Mouse (Mus musculus) spleen, adult 2 months (tissue): ENCODE results near the gene Ap2a2.

Experiments
- CTCF ChIP-seq: fragments of 200-500 bp; IDR thresholded peaks from 2 replicates; pipeline ENCODE4 v1.5.1; 2011; ENCODE audit warnings: mild to moderate bottlenecking, inconsistent platforms; ENCODE audit not compliant: insufficient read depth, insufficient read length, insufficient replicate concordance; ENCODE audit errors: extremely low read depth
- POLR2A ChIP-seq: fragments of 200-500 bp; IDR thresholded peaks from 2 replicates; pipeline ENCODE4 v1.6.1; 2011; ENCODE audit warnings: low read depth, low read length, inconsistent platforms

GRCm38 (mm10) chr7:141540312-141541081, 21.5 kb upstream of the Ap2a2 start:
- no peak for TF ChIP-seq POLR2A
- TF ChIP-seq CTCF: no peak
